Mouse (Mus musculus) heart, adult 11 months (tissue): ENCODE measurements around the gene Otx2.

Experiments used
- DNase-seq: peaks from one replicate; pipeline ENCODE4 v3.0.0; 2022

Otx2 gene

DNA sequence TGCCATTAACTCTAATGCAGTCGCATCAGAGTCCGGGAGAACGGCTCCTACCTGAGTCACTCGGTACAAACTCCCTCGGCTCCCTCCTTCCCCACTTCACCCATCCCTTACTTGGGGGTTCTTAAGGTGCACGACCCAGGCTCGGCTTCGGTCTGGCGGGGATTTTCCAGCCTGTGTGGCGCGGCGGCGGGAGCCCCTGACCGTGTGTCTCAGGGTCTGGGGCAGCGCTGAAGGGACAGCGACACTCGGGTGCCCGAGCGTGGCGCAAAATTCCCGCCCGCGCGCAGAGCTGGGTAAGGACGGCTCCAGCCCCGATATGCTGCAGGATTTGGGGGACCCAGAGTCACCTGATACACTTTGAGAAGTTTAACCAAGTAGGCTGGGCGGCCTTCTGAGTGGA, at the start of gene Otx2:
Gene Otx2, minus strand, starts transcription at position 279 of the 400 bp plus-strand sequence.
- no peak for DNase-seq

DNA sequence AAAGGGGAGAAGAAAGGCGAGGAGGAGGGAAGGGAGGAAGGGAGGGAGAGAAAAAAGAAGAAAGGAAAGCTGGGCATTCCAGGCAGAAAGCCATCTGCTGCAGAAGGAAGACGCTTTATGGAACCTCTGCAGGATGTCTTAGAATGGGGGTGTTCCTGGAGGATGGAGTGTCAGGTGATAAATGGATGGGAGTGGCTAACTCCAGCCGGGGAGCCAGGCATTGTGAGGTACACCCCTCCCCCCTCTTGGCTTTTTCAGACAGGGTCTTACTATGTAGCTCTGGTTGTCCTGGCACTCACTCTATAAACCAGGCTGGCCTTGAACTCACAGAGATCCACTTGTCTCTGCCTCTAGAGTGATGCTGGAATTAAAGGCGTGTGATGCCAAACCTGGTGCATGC, 49.1 kb upstream of the Otx2 start:
- DNase-seq: no peak

DNA sequence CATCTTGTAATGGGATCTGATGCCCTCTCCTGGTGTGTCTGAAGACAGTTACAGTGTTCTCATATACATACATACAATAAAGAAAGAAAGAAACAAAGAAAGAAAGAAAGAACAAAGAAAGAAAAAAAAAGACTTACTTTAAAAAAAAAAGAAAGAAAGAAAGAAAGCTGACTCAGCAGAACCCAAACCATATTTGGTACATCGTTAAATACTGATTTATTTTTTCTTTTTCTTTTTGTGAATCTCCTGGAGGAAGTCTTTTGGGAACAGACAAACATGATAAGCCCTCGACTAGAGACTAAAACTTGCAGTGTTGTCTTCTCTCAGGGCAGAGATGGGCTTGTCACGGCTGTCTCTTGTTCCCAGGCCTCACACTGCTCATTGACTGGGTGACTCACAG, 45.7 kb upstream of the Otx2 start:
- DNase-seq: no peak

DNA sequence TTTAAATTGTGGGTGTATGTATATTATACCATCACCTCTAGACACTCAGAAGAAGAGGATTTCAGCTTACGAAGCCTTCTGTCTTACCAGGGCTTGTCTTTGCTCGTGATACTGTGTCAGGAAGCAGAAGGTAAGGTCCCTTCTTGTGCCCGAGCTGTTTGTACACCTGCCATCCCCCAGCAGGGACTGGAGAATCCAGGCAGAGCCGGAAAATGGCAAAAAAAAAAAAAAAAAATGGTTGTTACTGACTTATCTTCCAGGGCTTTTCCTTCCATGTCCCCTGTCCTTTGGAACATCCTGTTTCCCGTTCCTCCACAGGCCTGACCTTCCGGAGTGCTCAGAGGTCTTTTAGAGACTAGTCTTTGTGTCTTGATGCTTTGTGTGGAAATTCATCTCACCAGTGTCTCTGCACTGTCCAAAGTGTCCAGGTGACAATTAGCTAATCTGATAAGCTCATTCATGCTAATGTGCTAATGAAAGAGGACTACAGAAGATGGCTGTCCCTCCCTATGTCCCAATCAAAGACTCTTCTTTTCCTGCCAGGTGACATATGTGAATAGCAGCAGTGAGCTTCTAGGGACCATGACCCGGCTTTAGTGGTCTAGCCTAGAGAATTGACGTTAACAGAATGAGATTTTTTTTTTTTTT, 44.1 kb upstream of the Otx2 start:
- no peak for DNase-seq

DNA sequence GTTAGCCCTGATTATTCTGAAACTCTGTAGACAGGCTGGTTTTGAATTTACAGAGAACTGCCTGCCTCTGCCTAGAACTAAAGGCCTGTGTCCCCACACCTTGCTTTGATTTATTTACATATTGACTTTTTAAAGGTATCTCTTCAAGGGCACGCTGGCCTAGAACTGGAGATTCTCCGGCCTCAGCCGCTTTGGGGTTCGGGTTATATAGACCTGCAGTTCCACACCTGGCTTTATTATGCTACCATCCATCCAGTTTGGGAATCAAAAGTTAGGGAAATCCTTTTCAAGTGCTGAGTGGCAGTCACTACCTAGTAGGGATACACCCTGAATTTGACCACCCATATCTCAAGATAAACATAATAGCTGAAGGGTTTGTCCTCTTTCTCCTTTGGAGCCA, 42.8 kb upstream of the Otx2 start:
- no peak for DNase-seq

DNA sequence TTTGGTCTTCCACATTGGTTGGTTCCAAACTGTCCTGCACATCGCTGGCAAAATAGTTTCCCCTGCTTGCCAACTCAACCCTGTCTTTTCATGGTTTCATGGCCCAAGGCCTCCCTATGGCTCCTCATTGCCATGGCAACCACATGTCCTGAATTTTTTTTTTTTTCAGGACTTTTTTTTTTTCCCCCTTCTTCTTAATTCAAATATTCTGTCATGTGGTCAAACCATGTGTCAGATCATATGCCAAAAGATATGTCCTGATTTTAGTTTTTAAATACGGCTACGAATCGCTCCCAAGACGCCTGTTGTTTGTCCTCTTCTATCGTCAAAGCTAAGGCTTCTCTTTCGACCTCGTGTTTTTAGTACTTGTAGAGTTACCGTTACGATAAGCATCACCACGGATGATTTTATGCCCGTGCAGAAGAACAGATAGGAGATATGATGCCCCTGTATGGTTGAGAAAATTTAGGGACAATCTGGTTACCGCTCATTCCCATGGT, 37.3 kb upstream of the Otx2 start:
- DNase-seq: no peak

DNA sequence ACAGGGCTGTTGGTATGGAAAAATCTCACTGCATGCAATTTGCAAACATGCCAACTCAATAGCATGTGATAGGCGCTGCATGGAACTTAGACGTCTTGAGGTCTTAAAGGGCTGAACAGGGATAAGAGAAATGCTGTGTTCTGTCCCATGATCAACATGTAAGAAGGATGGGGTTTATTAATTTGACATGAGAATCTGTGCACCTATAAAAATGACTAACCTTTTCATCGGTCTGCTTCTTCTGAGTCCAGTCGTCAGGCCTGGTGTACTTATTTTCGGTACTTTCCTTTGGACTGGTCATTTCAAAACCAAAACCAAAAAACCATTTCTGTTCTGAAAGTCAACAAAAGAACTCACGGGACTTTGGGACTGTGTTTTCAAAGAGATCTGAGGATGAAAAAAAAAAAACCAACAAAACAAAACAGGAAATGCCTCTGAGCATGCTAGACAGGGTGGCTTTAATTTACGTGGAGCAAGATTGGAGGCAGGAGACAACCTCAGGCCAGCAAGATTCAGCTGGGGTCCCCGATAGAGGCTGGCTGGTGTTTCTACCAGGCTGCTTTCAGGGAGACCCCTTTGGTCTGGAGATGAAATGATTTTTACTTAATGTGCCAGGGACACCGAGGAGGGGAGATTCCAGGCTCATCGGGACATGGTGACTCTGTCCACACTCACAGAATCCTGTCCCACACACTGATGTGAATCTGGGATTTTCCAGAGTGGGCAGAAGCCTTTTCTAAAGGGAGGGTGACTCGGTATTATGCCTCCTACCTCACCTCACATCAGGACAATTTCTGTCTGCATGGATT, 36.6 kb upstream of the Otx2 start:
- no peak for DNase-seq

DNA sequence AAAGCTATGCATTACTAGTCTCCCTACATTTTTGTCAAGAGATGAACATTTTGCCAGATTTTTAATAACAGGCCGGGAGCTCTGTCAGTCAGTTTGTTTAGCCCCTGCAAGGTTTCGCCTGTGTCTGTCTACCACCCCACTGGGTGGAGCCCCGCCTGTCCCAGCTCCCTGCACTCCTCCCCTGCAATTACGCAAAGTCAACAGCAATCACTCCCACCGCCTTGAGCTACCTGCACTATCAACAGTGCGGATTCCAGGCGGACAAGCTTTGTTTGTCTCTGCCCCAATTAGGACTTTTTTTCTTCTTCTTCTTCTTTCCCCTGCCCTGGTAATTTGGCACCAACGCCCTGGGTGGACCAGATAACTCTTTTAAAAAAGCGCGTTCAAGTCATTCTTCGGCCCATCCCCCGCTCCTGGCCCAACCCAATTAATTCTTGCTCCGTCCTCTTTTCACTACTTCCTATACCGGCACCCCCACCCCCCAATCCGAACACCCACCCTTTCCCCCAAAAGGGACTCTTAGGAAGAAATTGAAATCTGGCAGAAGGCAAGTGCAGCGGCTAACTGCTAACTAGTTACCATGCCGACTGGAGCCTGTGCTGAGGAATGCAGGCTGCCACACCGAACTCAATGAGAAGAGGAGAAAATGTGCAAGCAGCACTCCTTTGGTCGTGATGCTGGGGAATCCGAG, 35.9 kb upstream of the Otx2 start:
- no peak for DNase-seq

DNA sequence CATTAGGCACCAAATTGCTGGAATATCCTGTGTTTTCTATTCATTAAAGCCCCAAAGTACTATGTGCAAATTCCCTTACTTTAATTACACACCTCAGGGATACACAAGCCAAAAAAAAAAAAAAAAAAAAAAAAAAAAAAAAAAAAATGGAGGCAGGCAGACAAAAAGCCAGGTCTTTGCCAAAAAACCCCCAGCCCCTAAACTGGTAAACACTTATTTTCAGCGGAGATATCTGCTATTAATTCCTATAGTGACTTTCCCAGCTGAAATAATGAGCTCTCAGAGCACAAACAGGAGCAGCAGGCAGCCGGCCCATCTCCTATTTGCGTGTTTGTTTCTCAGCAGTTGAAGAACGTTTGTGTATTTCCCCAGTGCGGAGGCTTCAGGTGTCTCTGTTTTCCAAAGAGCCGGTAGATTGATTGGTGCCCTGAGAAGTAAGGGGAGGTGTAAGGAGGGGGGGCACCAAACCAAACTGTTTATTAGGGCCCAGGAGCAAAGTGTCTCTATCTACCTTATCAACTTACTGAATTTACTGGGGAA, 34.3 kb upstream of the Otx2 start:
- DNase-seq: no peak

DNA sequence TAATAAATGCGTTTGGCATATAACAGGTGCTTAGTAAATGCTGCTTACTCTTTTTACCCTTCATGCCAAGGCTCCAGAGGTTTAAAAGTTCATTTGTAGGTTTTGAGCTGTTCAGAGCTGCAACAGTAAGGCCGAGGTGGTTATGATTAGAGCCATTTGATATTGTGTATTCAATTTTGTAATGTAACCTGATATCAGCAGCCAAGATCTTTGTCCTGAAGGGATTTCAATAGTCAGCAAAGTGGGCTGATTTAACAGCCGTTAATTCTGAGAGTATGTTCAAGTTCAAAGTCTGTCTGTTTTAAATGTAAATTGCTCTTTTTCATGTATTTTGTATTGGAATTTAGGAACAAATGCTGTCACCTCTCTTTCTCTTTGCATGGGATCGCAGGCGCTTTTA, 33.8 kb upstream of the Otx2 start:
- no peak for DNase-seq

DNA sequence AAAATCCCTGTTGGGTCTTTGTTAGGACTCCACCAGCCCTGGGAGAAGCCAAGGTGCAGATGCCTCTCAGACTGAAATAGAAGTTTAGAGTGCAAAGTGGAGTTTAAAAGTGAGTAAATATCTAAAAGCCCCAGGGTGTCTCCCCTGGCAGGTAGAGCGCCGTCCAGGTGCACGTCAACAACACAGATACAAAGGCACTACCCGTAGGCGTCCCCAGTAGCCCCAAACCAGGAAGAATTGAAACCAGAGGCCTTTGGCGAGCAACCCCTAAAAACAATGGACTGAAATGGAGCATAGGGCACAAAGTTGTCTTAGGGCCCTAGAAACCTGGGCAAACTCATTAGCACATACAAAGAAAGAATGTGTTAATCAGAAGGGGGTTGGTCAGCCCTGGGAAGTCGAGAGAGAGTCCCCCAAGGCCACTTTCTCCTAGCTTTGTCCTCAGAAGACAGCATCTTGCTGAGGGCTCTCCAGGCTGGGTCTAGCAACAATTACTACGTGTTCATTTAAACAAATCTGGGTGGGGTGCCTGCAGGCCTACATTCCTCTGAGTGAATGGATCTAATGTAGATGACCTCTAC, 27.3 kb upstream of the Otx2 start:
- peak; percentile 45 for DNase-seq

DNA sequence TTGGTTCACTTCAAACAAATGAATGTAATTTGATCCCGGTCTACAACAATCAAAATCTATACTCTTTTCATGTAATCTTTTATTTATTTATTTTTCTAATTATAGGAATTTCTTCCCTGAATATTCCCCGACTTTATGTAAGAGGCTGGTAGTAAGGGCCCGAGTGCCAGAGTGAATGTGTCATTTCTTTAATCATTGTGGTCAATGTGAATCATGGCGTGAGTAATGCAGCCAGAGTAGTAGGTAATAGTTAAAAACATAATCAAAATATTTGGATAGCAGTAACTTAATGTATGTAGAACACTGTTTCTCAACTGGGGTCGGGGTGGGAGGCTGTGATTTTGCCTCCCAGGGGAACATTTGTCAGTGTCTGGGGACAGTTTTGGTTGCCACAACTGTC, 6.0 kb upstream of the Otx2 start:
- DNase-seq: peak; percentile 3

DNA sequence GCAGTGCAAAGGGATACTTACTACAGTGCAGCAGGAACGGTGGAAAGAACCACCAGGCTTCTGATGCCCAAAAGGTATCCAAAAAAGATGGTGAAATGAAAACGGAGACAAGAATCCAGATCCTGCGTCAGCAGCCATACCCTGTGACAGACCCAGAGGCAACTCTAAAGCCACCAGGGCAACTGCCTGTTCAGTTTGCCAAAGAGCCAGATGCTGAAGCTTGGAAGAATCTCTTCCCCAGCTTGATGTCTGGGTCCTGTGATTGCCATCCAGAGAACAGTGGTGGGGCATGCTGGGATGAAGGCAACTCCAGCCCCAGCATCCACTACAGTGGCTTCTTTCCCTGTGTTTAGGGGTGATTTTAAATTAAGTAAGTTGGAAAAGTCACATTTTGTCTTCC, 5.1 kb upstream of the Otx2 start:
- DNase-seq: peak; percentile 52

DNA sequence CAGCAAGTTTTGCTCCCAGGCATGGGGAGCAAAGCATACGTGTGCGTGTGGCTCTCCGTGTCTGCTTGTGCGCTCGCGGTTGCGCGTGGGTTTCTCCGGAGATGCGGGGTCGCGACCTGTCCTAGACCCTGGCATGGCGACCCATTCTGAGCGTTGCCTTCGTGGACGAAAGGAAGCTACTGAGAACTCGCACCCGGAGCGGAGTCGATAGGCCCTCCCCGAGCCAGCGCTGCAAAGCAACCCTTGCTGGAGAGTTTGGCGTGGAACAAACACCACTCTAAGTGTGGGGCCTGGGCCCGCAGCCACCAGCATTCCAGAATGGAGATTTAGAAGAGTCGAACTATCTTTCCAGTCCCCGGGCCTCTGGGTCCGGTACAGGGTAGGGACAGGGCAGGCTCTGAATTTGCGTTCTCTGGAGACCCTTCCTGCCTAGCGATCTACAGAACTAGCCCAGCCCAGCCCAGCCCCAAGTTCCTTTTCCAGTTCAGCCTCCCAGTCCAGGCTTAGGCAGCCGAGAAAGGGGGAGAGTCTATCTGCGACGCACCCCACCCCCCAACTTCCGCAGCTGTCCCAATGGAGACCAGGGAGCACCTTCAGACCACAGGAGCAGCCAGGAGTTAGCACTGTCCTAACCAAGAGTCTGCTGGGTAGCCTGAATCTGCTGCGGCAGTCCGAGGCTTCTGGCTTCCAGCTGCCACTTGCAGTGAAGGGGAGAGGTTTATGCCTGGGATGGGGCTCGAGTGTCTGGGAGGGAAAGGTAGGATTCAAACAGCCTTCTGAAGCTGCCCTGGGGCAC, 615 bp upstream of the Otx2 start:
- peak; percentile 81 for DNase-seq

DNA sequence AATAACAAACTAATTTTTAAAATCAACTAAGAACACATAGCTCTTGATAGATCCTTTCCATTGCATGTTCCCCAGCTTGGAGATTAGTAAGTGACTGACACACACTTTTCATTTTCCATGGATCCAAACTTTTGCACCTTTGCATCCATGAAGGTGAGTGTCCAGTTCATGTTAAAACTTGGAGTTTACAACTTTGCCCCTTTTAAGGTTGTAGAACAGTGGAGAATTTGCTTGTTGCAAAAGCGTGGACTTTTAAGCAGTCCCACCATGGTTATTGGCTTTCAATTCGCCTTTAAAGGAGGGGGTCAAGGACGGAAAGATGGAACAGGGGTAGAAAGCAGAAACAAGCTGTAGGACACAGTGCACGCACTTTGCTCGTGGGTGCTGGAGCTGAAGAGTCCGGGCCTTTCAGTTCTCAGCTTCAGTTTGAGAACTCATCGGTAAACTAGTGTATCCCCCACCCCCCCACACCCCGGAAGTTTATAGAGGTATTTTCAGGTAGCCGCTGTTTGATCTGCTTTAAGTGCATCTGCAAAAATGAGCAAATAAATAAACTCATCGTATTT, 925 bp downstream of the Otx2 start:
- no peak for DNase-seq

DNA sequence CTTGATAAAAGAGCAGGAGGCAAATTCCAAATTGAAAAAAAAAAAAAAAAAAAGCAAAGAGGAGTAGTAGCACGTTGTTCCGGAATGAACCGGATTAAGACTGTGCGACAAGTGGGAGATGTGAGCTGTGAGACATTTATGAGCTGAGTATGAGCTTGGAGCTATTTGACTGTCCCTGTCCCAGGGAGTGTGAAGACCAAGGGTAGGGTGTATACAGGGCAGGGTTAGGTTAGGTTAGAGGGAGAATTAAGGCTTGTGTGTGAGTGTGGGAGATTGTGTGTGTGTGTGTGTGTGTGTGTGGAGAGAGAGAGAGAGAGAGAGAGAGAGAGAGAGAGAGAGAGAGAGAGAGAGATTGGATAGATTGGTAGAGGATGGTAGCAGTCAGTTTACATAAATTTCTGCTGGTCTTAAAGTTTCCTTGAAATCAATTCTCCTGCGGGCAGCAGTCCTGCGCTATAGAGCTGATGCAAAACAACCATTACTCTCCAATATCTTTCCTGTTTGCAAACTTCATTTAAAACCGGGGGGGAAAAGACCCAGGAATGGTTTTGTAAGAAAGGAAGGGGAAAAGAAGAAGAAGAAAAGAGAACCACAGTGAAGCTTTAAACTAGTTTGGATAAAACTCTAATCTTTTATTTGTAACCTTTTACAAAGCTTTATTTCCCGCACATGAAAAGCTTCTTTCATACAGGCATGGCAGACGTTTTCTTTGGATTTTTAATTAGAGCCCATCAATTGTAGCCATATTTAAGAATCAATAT, 2.0 kb downstream of the Otx2 start:
- no peak for DNase-seq

DNA sequence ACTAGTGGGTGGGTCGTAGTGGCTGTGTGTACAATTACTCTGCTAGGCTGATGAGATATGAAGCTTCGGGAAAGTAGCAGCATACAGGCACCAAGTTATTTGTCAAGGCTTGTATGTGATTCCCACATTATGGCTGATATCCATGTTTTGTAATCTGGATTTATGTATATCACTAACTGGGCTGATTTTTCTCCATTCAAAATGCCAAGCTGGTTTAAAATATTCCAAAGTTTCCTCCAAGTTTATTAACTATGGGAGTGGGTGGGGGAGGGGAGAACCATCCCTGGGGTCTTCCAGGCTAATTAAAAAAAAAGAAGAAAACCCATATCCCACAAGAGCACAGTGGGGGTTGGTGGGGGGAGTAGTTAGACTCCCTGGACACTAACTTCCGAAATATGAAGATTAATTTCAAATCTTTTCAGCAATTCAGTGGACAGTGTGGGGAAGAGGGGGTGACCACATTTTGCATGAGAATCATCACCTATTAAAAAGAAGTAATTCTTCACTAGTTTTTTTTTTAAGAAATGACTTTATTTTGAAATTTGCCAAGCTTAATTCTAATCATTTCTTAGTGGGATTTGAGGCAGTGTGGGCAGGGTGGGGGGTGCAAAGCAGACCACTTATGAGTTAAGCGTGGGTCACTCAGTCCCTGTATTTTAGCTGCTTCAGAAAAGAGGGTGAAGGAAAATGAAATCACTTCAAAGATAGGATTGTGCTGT, 2.7 kb downstream of the Otx2 start:
- DNase-seq: peak; percentile 14

DNA sequence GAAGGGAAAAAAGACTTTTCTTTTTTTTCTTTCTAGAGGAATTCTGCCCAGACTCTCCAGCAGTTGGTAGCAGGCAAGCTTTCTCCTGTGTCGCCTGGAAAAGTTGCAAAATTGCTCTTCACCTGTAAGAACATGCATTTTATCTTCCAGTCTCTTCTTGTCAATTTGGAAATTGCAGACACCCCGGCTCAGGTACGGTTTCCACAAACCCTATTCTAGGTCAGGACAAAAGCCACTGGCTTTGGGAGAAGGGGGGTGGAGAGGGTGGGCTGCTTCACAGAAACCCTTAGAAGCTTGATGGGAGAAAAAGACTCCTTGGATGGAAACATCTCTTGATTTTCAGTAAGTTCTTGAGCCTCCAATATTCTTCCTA, 3.4 kb downstream of the Otx2 start:
- DNase-seq: no peak

DNA sequence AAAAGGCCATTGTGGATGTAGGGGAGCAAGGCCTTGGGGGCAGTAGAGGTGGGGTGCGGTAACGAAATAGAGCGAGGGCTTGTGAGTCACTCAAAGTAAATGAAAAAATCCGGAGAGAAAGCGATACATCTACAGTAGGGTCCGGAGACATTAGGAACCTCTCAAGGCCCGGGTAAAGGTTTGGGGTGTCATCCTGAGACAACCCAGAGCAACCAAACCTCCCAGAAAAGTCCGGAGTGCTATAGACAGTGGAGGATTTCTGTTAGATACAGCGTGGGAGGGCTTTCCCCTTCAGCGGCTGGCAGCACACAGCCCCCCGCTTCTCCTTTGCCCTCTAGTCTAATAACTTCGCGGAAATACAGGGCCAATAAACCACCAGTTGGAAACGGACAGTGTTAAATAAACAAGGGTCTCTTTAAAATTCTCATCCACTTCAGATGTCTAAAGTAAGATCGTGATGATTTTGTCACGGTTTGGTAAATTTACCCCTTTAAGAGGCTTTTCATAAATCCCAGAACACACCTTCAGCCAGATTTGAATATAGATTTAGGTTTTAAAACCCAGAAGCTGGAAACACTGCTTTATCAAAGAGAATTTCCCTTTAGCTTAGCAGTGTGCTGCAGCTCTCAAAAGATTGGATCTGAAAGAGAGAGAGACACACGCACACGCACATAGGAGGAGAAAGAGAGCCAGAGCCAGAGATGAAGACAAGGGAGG, 3.9 kb downstream of the Otx2 start:
- no peak for DNase-seq

DNA sequence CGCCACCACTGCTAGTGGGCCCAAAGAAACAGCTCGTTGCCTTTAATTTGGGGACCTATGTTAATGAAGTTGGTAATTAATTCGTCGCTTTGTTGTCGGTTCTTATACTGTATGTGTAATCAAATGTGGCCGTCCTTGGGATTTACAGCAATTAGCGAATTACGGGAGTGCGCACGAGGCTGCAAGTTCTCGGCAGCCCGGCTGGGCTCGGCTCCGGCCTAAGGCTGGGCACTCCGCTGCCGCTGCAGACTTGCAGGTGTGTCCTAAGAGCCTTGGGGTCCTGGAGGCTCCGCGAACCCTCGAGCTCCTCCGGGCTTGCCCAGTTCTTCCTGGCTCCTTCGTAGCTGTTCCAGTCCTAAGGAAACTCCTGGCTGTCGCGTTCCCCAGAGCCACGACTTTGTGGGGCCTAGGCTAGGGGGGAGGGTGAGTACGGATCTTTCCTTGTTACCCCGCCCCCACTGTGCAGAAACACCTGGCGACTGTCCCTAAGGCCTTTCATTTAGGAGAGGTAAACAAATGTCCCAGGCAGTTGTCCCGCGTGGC, 4.8 kb downstream of the Otx2 start:
- DNase-seq: no peak
